Mouse (Mus musculus): Measurements from ENCODE around the gene Adgrl4.

DNA sequence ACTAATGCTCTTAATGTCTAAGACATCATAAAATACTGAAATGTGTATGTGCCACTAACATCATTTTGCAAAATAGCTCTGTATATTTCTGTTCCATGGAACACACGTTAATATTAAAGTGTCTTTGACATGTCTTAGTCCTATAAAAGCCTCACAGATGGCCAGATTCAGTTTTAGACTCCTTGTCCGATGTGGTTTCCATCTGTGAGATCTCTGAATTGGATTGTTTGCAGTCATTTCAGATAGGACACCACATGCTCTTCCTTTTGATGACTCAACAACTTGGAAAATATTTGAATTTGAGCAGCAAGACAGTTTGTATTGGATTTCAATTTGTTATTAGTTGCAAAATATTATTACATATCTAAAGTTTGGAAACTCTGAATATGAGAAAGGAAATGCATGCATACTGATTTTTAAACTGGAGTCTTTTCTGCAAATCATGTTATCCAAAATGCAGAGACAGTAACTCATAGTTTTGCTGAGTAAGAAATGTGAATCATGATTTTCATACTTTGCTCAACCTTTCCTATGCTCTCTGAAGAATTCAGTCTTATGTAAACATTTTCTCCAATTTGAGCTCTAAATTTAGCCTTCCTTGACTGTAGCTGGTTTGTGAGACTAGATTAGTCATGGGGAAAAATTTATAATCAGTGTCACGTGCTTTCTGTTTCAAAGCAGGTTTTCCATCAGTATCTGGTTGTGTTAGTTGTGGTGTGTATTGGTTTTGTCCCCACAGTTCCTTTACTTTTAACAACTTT lies 21.9 kb downstream of the Adgrl4 start:
- TF ChIP-seq POLR2A (IDR thresholded peaks at IDR 0.05; ENCODE audit: low read depth, low read length) (no peak), CTCF (IDR thresholded peaks at IDR 0.05; ENCODE audit: borderline replicate concordance, insufficient read depth, low read length) (no peak)

All from embryonic fibroblast, embryonic 13.5 days (primary cell).